Mouse (Mus musculus) midbrain, embryonic 10.5 days (tissue): ENCODE data around the gene Prl7a1. TPM values are rescaled to one million over a fixed set of nuclear protein-coding genes. Genes with fewer than 3 reads are reported as not detected.

Experiments
- DNase-seq: peaks from one replicate; pipeline ENCODE4 v3.0.0-alpha.2; 2017; ENCODE audit warnings: low spot score
- H3K27ac ChIP-seq: fragments of 300-500 bp; sonication (generic); replicated peaks from 2 replicates; pipeline ENCODE4 v1.5.1; 2016; ENCODE audit warnings: mild to moderate bottlenecking
- H3K27me3 ChIP-seq: fragments of 300-500 bp; sonication (generic); 2 replicates; pipeline ENCODE4 v1.6.1; 2016; ENCODE audit warnings: low read depth, mild to moderate bottlenecking; ENCODE audit not compliant: poor library complexity, severe bottlenecking
- H3K36me3 ChIP-seq: fragments of 300-500 bp; sonication (generic); 2 replicates; pipeline ENCODE4 v1.6.1; 2016; ENCODE audit warnings: mild to moderate bottlenecking, moderate library complexity
- H3K4me1 ChIP-seq: fragments of 300-500 bp; sonication (generic); 2 replicates; pipeline ENCODE4 v1.6.1; 2016
- H3K4me3 ChIP-seq: fragments of 300-500 bp; sonication (generic); 2 replicates; pipeline ENCODE4 v1.5.1; 2016; ENCODE audit warnings: mild to moderate bottlenecking, moderate library complexity
- H3K9me3 ChIP-seq: fragments of 300-500 bp; sonication (generic); replicated peaks from 2 replicates; pipeline ENCODE4 v1.6.1; 2016; ENCODE audit warnings: mild to moderate bottlenecking
- WGBS: fragments of 180-500 bp; shearing (Covaris S2); methylation state at CpG from one replicate; pipeline ENCODE4 v1.1.7; 2016; 5-methylcytosine and 5-hydroxymethylcytosine counted together
- polyA plus RNA-seq: library from polyadenylated mRNA; unstranded; fragments of >200 nt; fragmentation: Nextera tagmentation; extraction: Ambion mirVana; gene quantifications from 2 replicates; pipeline ENCODE4 v1.2.1, GENCODE M21; 2016

Gene Prl7a1
- not detected in 2 replicates for polyA plus RNA-seq

GRCm38 (mm10) chr13:27642393-27642792 lies at the start of gene Prl7a1:
Gene Prl7a1 (minus strand): TSS chr13:27642493.
- no peak for DNase-seq
- Histone ChIP-seq H3K4me3 (no peak within 1 kb of the TSS), H3K4me1 (no peaks in the 10 kb centered on the region), H3K27me3 (no peaks in the 10 kb centered on the region), H3K27ac (no peak within 1 kb of the TSS), H3K36me3 (no peaks in the 10 kb centered on the region), H3K9me3 (no peaks in the 10 kb centered on the region)
- WGBS: 93% methylated on average over 3 of the region's 3 CpGs

GRCm38 (mm10) chr13:27667936-27668335 lies 25.6 kb upstream of the Prl7a1 start, which contains the start of gene Prl7a2:
Gene Prl7a2 (minus strand): TSS chr13:27668036.
- WGBS: 88% methylated on average over 4 of the region's 4 CpGs
- no peaks in the 10 kb centered on the region for H3K27me3 ChIP-seq
- no peak for DNase-seq
- H3K4me1 ChIP-seq: no peaks in the 10 kb centered on the region
- no peaks in the 10 kb centered on the region for H3K9me3 ChIP-seq
- no peak within 1 kb of the TSS for H3K27ac ChIP-seq
- no peak within 1 kb of the TSS for H3K4me3 ChIP-seq
- H3K36me3 ChIP-seq: no peaks in the 10 kb centered on the region

GRCm38 (mm10) chr13:27660747-27661146 lies 18.5 kb upstream of the Prl7a1 start:
- Histone ChIP-seq H3K27ac (no peak overlapping the region), H3K9me3 (no peaks in the 10 kb centered on the region), H3K36me3 (no peaks in the 10 kb centered on the region), H3K4me1 (no peaks in the 10 kb centered on the region), H3K4me3 (no peak overlapping the region), H3K27me3 (no peaks in the 10 kb centered on the region)
- 89% methylated on average over 2 of the region's 2 CpGs for WGBS
- DNase-seq: no peak

- no peak for DNase-seq
- Histone ChIP-seq H3K36me3 (no peaks in the 10 kb centered on the region), H3K9me3 (no peaks in the 10 kb centered on the region), H3K27ac (no peak within 1 kb of the TSS), H3K27me3 (no peaks in the 10 kb centered on the region), H3K4me1 (no peaks in the 10 kb centered on the region), H3K4me3 (no peak within 1 kb of the TSS)
- 83% methylated on average over 4 of the region's 4 CpGs for WGBS
Observed at GRCm38 (mm10) chr13:27610482-27610881, 31.8 kb downstream of the Prl7a1 start, which contains the start of gene Prl7b1. Gene Prl7b1 (minus strand): TSS chr13:27610582.

Other genes with a start within 250 kb of the Prl7a1 start
- not detected in 2 replicates for gene Prl8a6, start 203.8 kb downstream of the Prl7a1 start, polyA plus RNA-seq
- not detected in 2 replicates for gene Prl8a8, start 129.3 kb downstream of the Prl7a1 start, polyA plus RNA-seq
- gene Prl8a9, start 77.9 kb downstream of the Prl7a1 start, polyA plus RNA-seq: not detected in 2 replicates
- not detected in 2 replicates for gene Prl8a1, start 60.3 kb downstream of the Prl7a1 start, polyA plus RNA-seq
- gene Prl7b1, start 31.9 kb downstream of the Prl7a1 start, polyA plus RNA-seq: not detected in 2 replicates
- gene Prl7a2, start 25.5 kb upstream of the Prl7a1 start, polyA plus RNA-seq: not detected in 2 replicates
- gene Prl7d1, start 74.2 kb upstream of the Prl7a1 start, polyA plus RNA-seq: not detected in 2 replicates
- gene Prl7c1, start 138.3 kb upstream of the Prl7a1 start, polyA plus RNA-seq: not detected in 2 replicates
- gene Prl2a1, start 159.2 kb upstream of the Prl7a1 start, polyA plus RNA-seq: not detected in 2 replicates
- gene Prl2c1, start 206.8 kb upstream of the Prl7a1 start, polyA plus RNA-seq: not detected in 2 replicates